Mouse (Mus musculus): ENCODE results near the gene Ccdc180.

DNA sequence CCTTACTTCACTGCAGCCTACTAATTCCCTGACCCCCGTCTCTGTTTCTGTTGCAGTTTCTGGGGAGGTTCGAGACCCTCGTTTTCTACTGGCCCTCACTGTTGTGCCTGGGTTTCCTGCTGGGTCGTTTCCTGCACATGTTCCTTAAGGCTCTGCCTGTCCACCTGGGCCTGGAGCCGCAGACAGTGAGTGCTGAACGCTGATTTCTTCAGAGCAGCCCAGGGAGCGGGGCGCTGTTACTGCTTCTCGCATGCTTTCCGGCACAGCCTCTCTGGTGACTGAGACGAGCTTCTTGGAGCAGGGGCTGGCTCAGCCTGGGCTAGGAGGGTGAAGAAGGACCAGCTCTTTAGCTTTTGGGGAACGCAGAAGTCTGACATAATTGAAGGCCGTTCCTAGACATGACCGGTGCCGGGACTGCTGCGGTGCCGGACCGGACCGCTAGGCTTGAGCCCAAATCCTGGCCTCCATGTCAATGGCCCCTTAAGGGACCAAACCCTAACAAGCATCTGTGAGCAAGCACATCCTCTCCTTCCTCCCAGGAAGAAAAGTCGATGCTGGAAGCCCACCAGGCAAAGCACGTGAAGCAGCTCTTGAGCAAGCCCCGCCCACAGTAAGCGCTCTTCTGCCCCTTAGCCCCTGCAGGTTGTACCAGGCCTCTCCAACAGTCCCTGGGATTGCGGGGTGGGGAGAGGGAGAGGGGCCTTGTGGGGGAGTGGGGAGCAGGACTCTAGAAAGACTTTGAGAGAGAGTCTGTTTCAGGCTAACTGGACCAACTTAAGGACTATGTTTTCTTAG is 20.9 kb upstream of the Ccdc180 start:
- no peak for TF ChIP-seq GATA1 (IDR thresholded peaks at IDR 0.05; ENCODE audit: borderline replicate concordance, low read length)
- TF ChIP-seq FLI1 (IDR thresholded peaks at IDR 0.05; ENCODE audit: low read length) = no peak
